21 mouse cellular contexts compared by ENCODE assay signal in genomic region chr19:34262273-34262974, GRCm38 (mm10). TPM values are rescaled to one million over a fixed set of nuclear protein-coding genes. Genes with fewer than 3 reads are reported as not detected.
DNase-seq lines count a peak whose midpoint lies in the region; ATAC-seq and TF ChIP-seq lines count a peak whose summit lies in the region.
"Had no signal": no experiment of that assay in that cellular context is flagged by ENCODE, and none has a peak within 500 bp of the region (broad histone marks: within the 10 kb centered on the region; RNA-seq: fewer than 3 reads in every experiment).

No protein-coding gene starts in this region.

- H3K27me3 ChIP-seq in midbrain, embryonic 11.5 days (ENCODE audit: control insufficient read depth, insufficient read depth, low read length) = no peaks in the 10 kb centered on the region
- H3K27me3 ChIP-seq in midbrain, embryonic 13.5 days = no peaks in the 10 kb centered on the region
- no peaks in the 10 kb centered on the region for H3K27me3 ChIP-seq in limb, embryonic 10.5 days (ENCODE audit: low read depth, poor library complexity, severe bottlenecking)
- H3K27me3 ChIP-seq: forebrain, embryonic 12.5 days; heart, embryonic 15.5 days; hindbrain, embryonic 12.5 days; limb, embryonic 12.5 days; megakaryocyte, embryonic 14.5 days; neural tube, embryonic 12.5 days; stomach, embryonic 15.5 days had no signal

- no peak for TF ChIP-seq CTCF in gastrocnemius, adult 2 months (IDR thresholded peaks at IDR 0.05)

- no peak overlapping the region for H3K9ac ChIP-seq in midbrain, embryonic 11.5 days (ENCODE audit: low read length)
- H3K9ac ChIP-seq in midbrain, embryonic 13.5 days (replicated peaks) = no peak overlapping the region
- H3K9ac ChIP-seq: forebrain, embryonic 12.5 days; heart, embryonic 15.5 days; hindbrain, embryonic 12.5 days; limb, embryonic 12.5 days; liver, embryonic 14.5 days; neural tube, embryonic 12.5 days; stomach, embryonic 15.5 days had no signal

- peak overlapping the region; percentile 78 for H3K27ac ChIP-seq in gastrocnemius, adult 2 months
- no peak overlapping the region for H3K27ac ChIP-seq in midbrain, embryonic 11.5 days (ENCODE audit: low read depth, low read length)
- no peak overlapping the region for H3K27ac ChIP-seq in midbrain, embryonic 13.5 days
- no peak overlapping the region for H3K27ac ChIP-seq in limb, embryonic 10.5 days
- H3K27ac ChIP-seq: forebrain, embryonic 12.5 days; heart, embryonic 15.5 days; hindbrain, embryonic 12.5 days; kidney, postnatal 0 days; layer of hippocampus, adult 2 months; limb, embryonic 12.5 days; liver, embryonic 14.5 days; neural tube, embryonic 12.5 days; stomach, embryonic 15.5 days had no signal

- no peak for ATAC-seq in midbrain, embryonic 11.5 days (ENCODE audit: low FRiP score)
- ATAC-seq in midbrain, embryonic 13.5 days = no peak
- ATAC-seq: activated CD4-positive, CD25-positive, alpha-beta regulatory T cell, adult 4 months had no signal

- DNase-seq in gastrocnemius, adult 2 months = no peak
- no peak for DNase-seq in gastrocnemius, postnatal 14 days
- DNase-seq in midbrain, embryonic 11.5 days (ENCODE audit: low spot score, missing footprints) = peak; percentile 80
- DNase-seq in lung, postnatal 14 days = peak; percentile 16
- DNase-seq in layer of hippocampus, adult 9-10 months (ENCODE audit: low spot score) = no peak
- no peak for DNase-seq in limb, embryonic 10.5 days (ENCODE audit: low spot score)
- no peak for DNase-seq in T-cell, adult 2 months (ENCODE audit: low spot score)
- DNase-seq: cerebellum, postnatal 10 days; right cerebral cortex, postnatal 14 days had no signal

- intact Hi-C loops in gastrocnemius, adult 2 months (cut with DNase I) = no loop called here
- intact Hi-C loops in gastrocnemius, postnatal 14 days (cut with DNase I; ENCODE audit: low total_unique reads) = no loop called here

- H3K4me2 ChIP-seq in midbrain, embryonic 11.5 days = no peak overlapping the region
- H3K4me2 ChIP-seq in midbrain, embryonic 13.5 days (replicated peaks) = no peak overlapping the region
- H3K4me2 ChIP-seq: forebrain, embryonic 12.5 days; heart, embryonic 15.5 days; hindbrain, embryonic 12.5 days; limb, embryonic 12.5 days; neural tube, embryonic 12.5 days; stomach, embryonic 15.5 days had no signal

- no peaks in the 10 kb centered on the region for H3K4me1 ChIP-seq in midbrain, embryonic 11.5 days (ENCODE audit: control insufficient read depth, insufficient read depth, low read length)
- H3K4me1 ChIP-seq in midbrain, embryonic 13.5 days (replicated peaks) = no peaks in the 10 kb centered on the region
- no peaks in the 10 kb centered on the region for H3K4me1 ChIP-seq in limb, embryonic 10.5 days
- H3K4me1 ChIP-seq: forebrain, embryonic 12.5 days; heart, embryonic 15.5 days; hindbrain, embryonic 12.5 days; limb, embryonic 12.5 days; neural tube, embryonic 12.5 days; stomach, embryonic 15.5 days had no signal

- no peak overlapping the region for H3K4me3 ChIP-seq in gastrocnemius, adult 2 months
- no peak overlapping the region for H3K4me3 ChIP-seq in midbrain, embryonic 11.5 days (ENCODE audit: low read depth, low read length)
- H3K4me3 ChIP-seq in midbrain, embryonic 13.5 days (replicated peaks) = no peak overlapping the region
- H3K4me3 ChIP-seq in limb, embryonic 10.5 days = no peak overlapping the region
- H3K4me3 ChIP-seq: forebrain, embryonic 12.5 days; heart, embryonic 15.5 days; hindbrain, embryonic 12.5 days; layer of hippocampus, adult 2 months; limb, embryonic 12.5 days; megakaryocyte, embryonic 14.5 days; neural tube, embryonic 12.5 days; stomach, embryonic 15.5 days had no signal

- no peaks in the 10 kb centered on the region for H3K36me3 ChIP-seq in midbrain, embryonic 11.5 days (ENCODE audit: control insufficient read depth, insufficient read depth, low read length)
- no peaks in the 10 kb centered on the region for H3K36me3 ChIP-seq in midbrain, embryonic 13.5 days
- no peaks in the 10 kb centered on the region for H3K36me3 ChIP-seq in limb, embryonic 10.5 days
- H3K36me3 ChIP-seq: forebrain, embryonic 12.5 days; heart, embryonic 15.5 days; hindbrain, embryonic 12.5 days; limb, embryonic 12.5 days; neural tube, embryonic 12.5 days; stomach, embryonic 15.5 days had no signal

- no peaks in the 10 kb centered on the region for H3K9me3 ChIP-seq in midbrain, embryonic 11.5 days (ENCODE audit: control insufficient read depth, low read length)
- H3K9me3 ChIP-seq in midbrain, embryonic 13.5 days = no peaks in the 10 kb centered on the region
- no peaks in the 10 kb centered on the region for H3K9me3 ChIP-seq in limb, embryonic 10.5 days (replicated peaks)
- H3K9me3 ChIP-seq: forebrain, embryonic 12.5 days; heart, embryonic 15.5 days; hindbrain, embryonic 12.5 days; limb, embryonic 12.5 days; megakaryocyte, embryonic 14.5 days; neural tube, embryonic 12.5 days; stomach, embryonic 15.5 days had no signal

- WGBS in midbrain, embryonic 11.5 days = 83% methylated on average over 2 of the region's 2 CpGs
- WGBS in midbrain, embryonic 13.5 days = 83% methylated on average over 2 of the region's 2 CpGs
- 80% methylated on average over 2 of the region's 2 CpGs for whole genome bisulfite sequencing in limb, embryonic 10.5 days

RNA-seq across cellular contexts. Expression of gene Acta2, which starts 7.0 kb away (rescaled TPM):
- total RNA-seq in gastrocnemius, adult 2 months (2021) = 10 to 100 TPM; 52.8 to 61.6 TPM
- total RNA-seq in gastrocnemius, postnatal 14 days (2021) = 100 to 1,000 TPM; 433 to 628 TPM
- polyA plus RNA-seq in midbrain, embryonic 11.5 days (2014; fragmentation: Nextera tagmentation; extraction: Ambion mirVana) = 31.5 and 34.9 TPM in 2 replicates
- 9.6 and 15.2 TPM in 2 replicates for polyA plus RNA-seq in midbrain, embryonic 13.5 days (2015; fragmentation: Nextera tagmentation; extraction: Ambion mirVana)
- polyA plus RNA-seq in limb, embryonic 10.5 days (2016; fragmentation: Nextera tagmentation; extraction: Ambion mirVana) = 12.0 and 19.9 TPM in 2 replicates

RNA-seq across cellular contexts. Expression of gene Fas, which starts 28.0 kb away (rescaled TPM):
- 1 to 10 TPM; 4.0 to 5.8 TPM for total RNA-seq in gastrocnemius, adult 2 months (2021)
- 1 to 10 TPM; 2.8 to 6.0 TPM for total RNA-seq in gastrocnemius, postnatal 14 days (2021)
- 0.36 and 0.81 TPM in 2 replicates for polyA plus RNA-seq in midbrain, embryonic 11.5 days (2014; fragmentation: Nextera tagmentation; extraction: Ambion mirVana)
- polyA plus RNA-seq in midbrain, embryonic 13.5 days (2015; fragmentation: Nextera tagmentation; extraction: Ambion mirVana) = 0.51 and 0.53 TPM in 2 replicates
- 0.53 and 0.94 TPM in 2 replicates for polyA plus RNA-seq in limb, embryonic 10.5 days (2016; fragmentation: Nextera tagmentation; extraction: Ambion mirVana)

Comparison
In these comparisons a context has a peak if more than half of its experiments do, and no peak if none do; other contexts are left out.
1. DNase-seq: peak in midbrain, embryonic 11.5 days (single experiment) and lung, postnatal 14 days (single experiment); none in gastrocnemius, adult 2 months (single experiment), gastrocnemius, postnatal 14 days (single experiment), layer of hippocampus, adult 9-10 months (single experiment), limb, embryonic 10.5 days (single experiment) and T-cell, adult 2 months (single experiment).